Mouse (Mus musculus): ENCODE measurements around the gene Pdap1.

GRCm38 (mm10) chr5:145081866-145082613 is 58.0 kb downstream of the Pdap1 start:
- TF ChIP-seq CTCF (IDR thresholded peaks at IDR 0.05; ENCODE audit: low read depth, low read length) (no peak), POLR2A (IDR thresholded peaks at IDR 0.05; ENCODE audit: extremely low read depth, insufficient read depth, low read length) (no peak)
